14 mouse cellular contexts compared by ENCODE assay signal in genomic region chr5:148866571-148866970, GRCm38 (mm10).
DNase-seq lines count a peak whose midpoint lies in the region; ATAC-seq and TF ChIP-seq lines count a peak whose summit lies in the region.
"Had no signal": no experiment of that assay in that cellular context is flagged by ENCODE, and none has a peak within 500 bp of the region (broad histone marks: within the 10 kb centered on the region; RNA-seq: fewer than 3 reads in every experiment).

No protein-coding gene starts in this region.

- H3K27me3 ChIP-seq in lung, embryonic 14.5 days (ENCODE audit: insufficient read depth, low read length): no peaks in the 10 kb centered on the region
- H3K27me3 ChIP-seq in lung, postnatal 0 days (replicated peaks; ENCODE audit: insufficient read depth, low read length): no peaks in the 10 kb centered on the region
- H3K27me3 ChIP-seq in embryonic facial prominence, embryonic 13.5 days: peaks cover 4% of the 10 kb centered on the region; the same call in 1 of the 2 replicates
- H3K27me3 ChIP-seq: Patski had no signal

- no peak overlapping the region for H3K4me3 ChIP-seq in lung, embryonic 14.5 days (ENCODE audit: low read depth, low read length)
- no peak overlapping the region for H3K4me3 ChIP-seq in lung, postnatal 0 days (ENCODE audit: low read depth, low read length)
- no peak overlapping the region for H3K4me3 ChIP-seq in embryonic facial prominence, embryonic 13.5 days
- H3K4me3 ChIP-seq: megakaryocyte, embryonic 14.5 days had no signal

- no peak for TF ChIP-seq EP300 in lung, postnatal 0 days (IDR thresholded peaks at IDR 0.05)

- no peaks in the 10 kb centered on the region for H3K9me3 ChIP-seq in lung, embryonic 14.5 days (ENCODE audit: low read depth, low read length)
- H3K9me3 ChIP-seq in lung, postnatal 0 days (ENCODE audit: low read length): no peaks in the 10 kb centered on the region
- 0 out of 2 replicates have a peak, but pooled peaks cover 6% of the 10 kb centered on the region for H3K9me3 ChIP-seq in embryonic facial prominence, embryonic 13.5 days
- H3K9me3 ChIP-seq: megakaryocyte, embryonic 14.5 days had no signal

- 0 out of 2 replicates have a peak, but pooled peaks cover 5% of the 10 kb centered on the region for H3K4me1 ChIP-seq in lung, embryonic 14.5 days (ENCODE audit: insufficient read depth)
- no peaks in the 10 kb centered on the region for H3K4me1 ChIP-seq in lung, postnatal 0 days (ENCODE audit: insufficient read depth, low read depth, low read length)
- peaks cover 25% of the 10 kb centered on the region for H3K4me1 ChIP-seq in embryonic facial prominence, embryonic 13.5 days

- H3K4me2 ChIP-seq in lung, embryonic 14.5 days: peak overlapping the region; percentile 11; the same call in 1 of the 2 replicates
- no peak overlapping the region for H3K4me2 ChIP-seq in lung, postnatal 0 days (replicated peaks; ENCODE audit: low read depth, low read length)
- no peak overlapping the region for H3K4me2 ChIP-seq in embryonic facial prominence, embryonic 13.5 days

- TF ChIP-seq CTCF in lung, embryonic 14.5 days (IDR thresholded peaks at IDR 0.05; ENCODE audit: low read depth): no peak
- no peak; the same call in 1 of the 2 replicates for TF ChIP-seq CTCF in lung, postnatal 0 days (IDR thresholded peaks at IDR 0.05)

- DNase-seq in lung, embryonic 14.5 days: peak; percentile 60
- no peak for DNase-seq in lung, postnatal 0 days (ENCODE audit: low spot score)
- peak; percentile 91 for DNase-seq in naive thymus-derived CD4-positive, alpha-beta T cell, adult 2 months (ENCODE audit: low read depth)
- DNase-seq in thymus, postnatal 14 days: peak; percentile 43
- DNase-seq in right cerebral cortex, adult 18-20 months: no peak
- DNase-seq in layer of hippocampus, adult 9-11 months: no peak
- no peak for DNase-seq in kidney, postnatal 10 days
- DNase-seq: adrenal gland, postnatal 10 days; cerebellum, postnatal 36 days; kidney, postnatal 14 days had no signal

- H3K36me3 ChIP-seq in lung, embryonic 14.5 days (ENCODE audit: insufficient read depth): no peaks in the 10 kb centered on the region
- no peaks in the 10 kb centered on the region for H3K36me3 ChIP-seq in lung, postnatal 0 days (ENCODE audit: insufficient read depth, low read length)
- 0 out of 2 replicates have a peak, but pooled peaks cover 4% of the 10 kb centered on the region for H3K36me3 ChIP-seq in embryonic facial prominence, embryonic 13.5 days

- no peak overlapping the region for H3K9ac ChIP-seq in lung, embryonic 14.5 days
- no peak overlapping the region for H3K9ac ChIP-seq in lung, postnatal 0 days (replicated peaks; ENCODE audit: low read depth)
- H3K9ac ChIP-seq in embryonic facial prominence, embryonic 13.5 days: 0 out of 2 replicates have a peak overlapping the region, but pooled peaks have one; percentile 7

- WGBS in lung, embryonic 14.5 days: 28% methylated on average over 10 of the region's 10 CpGs
- 33% methylated on average over 10 of the region's 10 CpGs for WGBS in lung, postnatal 0 days
- WGBS in embryonic facial prominence, embryonic 13.5 days: 60% methylated on average over 10 of the region's 10 CpGs

- no peak overlapping the region for H3K27ac ChIP-seq in lung, embryonic 14.5 days (ENCODE audit: low read depth)
- H3K27ac ChIP-seq in lung, postnatal 0 days (ENCODE audit: low read length): no peak overlapping the region
- no peak overlapping the region for H3K27ac ChIP-seq in embryonic facial prominence, embryonic 13.5 days

- 0 out of 2 replicates have a peak, but pooled peaks have one; percentile 50 for ATAC-seq in lung, embryonic 14.5 days (ENCODE audit: insufficient read depth)
- no peak for ATAC-seq in lung, postnatal 0 days
- no peak for ATAC-seq in embryonic facial prominence, embryonic 13.5 days (ENCODE audit: insufficient number of reproducible peaks, insufficient read depth, low FRiP score, low TSS enrichment, low read depth)
- ATAC-seq: hindbrain, embryonic 16.5 days; Patski had no signal

Comparison
In these comparisons a context has a peak if more than half of its experiments do, and no peak if none do; other contexts are left out.
1. DNase-seq: peak in lung, embryonic 14.5 days (single experiment), naive thymus-derived CD4-positive, alpha-beta T cell, adult 2 months (single experiment) and thymus, postnatal 14 days (single experiment); none in lung, postnatal 0 days (single experiment), right cerebral cortex, adult 18-20 months (single experiment), layer of hippocampus, adult 9-11 months (single experiment) and kidney, postnatal 10 days (single experiment).